ENCODE assay signal across 8 mouse cellular contexts in the genomic region with DNA sequence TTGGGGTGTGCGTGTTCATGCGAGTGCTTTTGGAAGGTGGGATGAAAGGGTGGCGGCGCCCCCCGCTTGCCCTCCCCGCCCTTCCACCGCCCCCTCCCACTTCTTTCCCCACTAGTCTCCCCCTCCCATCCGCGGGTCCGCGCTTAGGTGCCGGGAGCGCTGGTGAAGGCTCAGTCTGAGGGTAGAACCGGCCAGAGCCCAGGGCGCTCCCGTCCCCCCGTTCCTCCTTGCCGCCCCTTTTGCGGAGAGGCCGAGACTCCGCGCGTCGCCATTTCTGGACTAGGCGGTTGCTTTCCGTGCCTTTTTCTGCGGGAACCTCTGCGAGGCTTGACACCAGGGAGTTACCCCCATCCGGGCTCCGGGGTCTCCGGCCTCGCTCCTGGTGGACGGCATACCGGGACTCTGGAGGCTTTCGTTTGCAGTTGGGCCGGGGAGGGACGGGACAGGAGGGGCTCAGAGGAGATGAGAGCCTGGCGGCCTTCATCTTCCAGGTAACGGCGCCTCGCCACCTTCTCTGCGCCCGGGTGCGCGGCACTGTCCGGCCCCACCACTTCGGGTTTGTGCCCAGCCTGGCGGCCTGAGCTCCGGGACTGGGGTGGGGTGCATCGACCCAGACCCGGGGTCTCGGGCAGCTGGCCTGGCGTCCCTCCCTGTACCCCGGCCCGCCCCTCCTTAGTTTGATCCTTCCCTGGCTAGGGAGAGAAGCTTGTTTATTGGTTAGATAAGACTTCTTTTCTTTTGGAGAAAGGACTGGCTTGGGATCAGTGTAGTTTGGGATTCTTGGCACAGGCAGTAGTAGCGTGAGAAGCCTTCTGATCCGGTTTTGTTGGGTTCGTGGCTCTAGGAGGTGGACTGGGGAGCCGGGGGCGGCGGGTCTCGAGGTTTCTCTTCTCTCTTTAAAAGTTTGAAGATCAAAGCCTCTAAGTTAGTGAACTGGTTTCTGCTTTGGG. TPM values are rescaled to one million over a fixed set of nuclear protein-coding genes. Genes with fewer than 3 reads are reported as not detected.
A peak's percentile ranks its signal among the peaks of the same experiment; 100 is the strongest.
DNase-seq lines count a peak whose midpoint lies in the region; ATAC-seq and TF ChIP-seq lines count a peak whose summit lies in the region.

No protein-coding gene starts in this region.

- peak; percentile 13 for ATAC-seq in forebrain, embryonic 12.5 days (ENCODE audit: low FRiP score)
- peak; percentile 8; the same call in 1 of the 2 replicates for ATAC-seq in hindbrain, postnatal 0 days
- ATAC-seq in liver, postnatal 0 days: no peak

- TF ChIP-seq CTCF in heart, adult 2 months (IDR thresholded peaks at IDR 0.05): no peak
- no peak for TF ChIP-seq CTCF in hindbrain, postnatal 0 days (IDR thresholded peaks at IDR 0.05; ENCODE audit: low read depth)
- TF ChIP-seq CTCF in liver, postnatal 0 days (IDR thresholded peaks at IDR 0.05; ENCODE audit: low read depth): no peak

- peak overlapping the region; percentile 96 for H3K27ac ChIP-seq in heart, adult 2 months
- H3K27ac ChIP-seq in forebrain, embryonic 12.5 days: peak overlapping the region; percentile 100
- H3K27ac ChIP-seq in hindbrain, postnatal 0 days: peak overlapping the region; percentile 99
- H3K27ac ChIP-seq in liver, postnatal 0 days (ENCODE audit: low read depth): peak overlapping the region; percentile 98; the same call in 1 of the 2 replicates

- TF ChIP-seq EP300 in heart, adult 2 months (IDR thresholded peaks at IDR 0.05; ENCODE audit: insufficient read depth, low read depth, low read length): no peak
- TF ChIP-seq EP300 in liver, postnatal 0 days (IDR thresholded peaks at IDR 0.05; ENCODE audit: low read depth): no peak

- H3K4me2 ChIP-seq in forebrain, embryonic 12.5 days: peak overlapping the region; percentile 88
- peak overlapping the region; percentile 93 for H3K4me2 ChIP-seq in hindbrain, postnatal 0 days (ENCODE audit: low read depth, low read length)
- peak overlapping the region; percentile 87 for H3K4me2 ChIP-seq in liver, postnatal 0 days (ENCODE audit: low read depth, low read length)

- peaks cover 2% of the 10 kb centered on the region; the same call in 1 of the 2 replicates for H3K4me1 ChIP-seq in heart, adult 2 months (ENCODE audit: control insufficient read depth, insufficient read depth, low read length)
- peaks cover 77% of the 10 kb centered on the region for H3K4me1 ChIP-seq in forebrain, embryonic 12.5 days
- peaks cover 18% of the 10 kb centered on the region for H3K4me1 ChIP-seq in hindbrain, postnatal 0 days (ENCODE audit: insufficient read depth, low read length)
- peaks cover 14% of the 10 kb centered on the region for H3K4me1 ChIP-seq in liver, postnatal 0 days (ENCODE audit: insufficient read depth)

- peak overlapping the region; percentile 98 for H3K4me3 ChIP-seq in heart, adult 2 months
- peak overlapping the region; percentile 92 for H3K4me3 ChIP-seq in forebrain, embryonic 12.5 days (replicated peaks)
- H3K4me3 ChIP-seq in hindbrain, postnatal 0 days (ENCODE audit: low read length): peak overlapping the region; percentile 90
- peak overlapping the region; percentile 71 for H3K4me3 ChIP-seq in liver, postnatal 0 days (ENCODE audit: low read depth, low read length)

- under 1% methylated on average over 60 of the region's 62 CpGs for WGBS in heart, adult 2 months
- under 1% methylated on average over 51 of the region's 62 CpGs for WGBS in forebrain, embryonic 12.5 days
- WGBS in hindbrain, postnatal 0 days: under 1% methylated on average over 46 of the region's 62 CpGs
- 1% methylated on average over 55 of the region's 62 CpGs for WGBS in liver, postnatal 0 days (ENCODE audit: insufficient replicate concordance)

- peak; percentile 47 to 62 for DNase-seq in heart, adult 2 months
- DNase-seq in heart, adult 8-10 months (ENCODE audit: low spot score): no peak
- DNase-seq in adrenal gland, postnatal 14 days: peak; percentile 70
- peak; percentile 72 for DNase-seq in hindbrain, postnatal 0 days (ENCODE audit: low spot score)
- DNase-seq in liver, postnatal 0 days: peak; percentile 29
- DNase-seq in retina, postnatal 1 day: peak; percentile 66
- DNase-seq in layer of hippocampus, postnatal 25 days (ENCODE audit: extremely low spot score in 1 of 2, low spot score in 1 of 2): no peak

- intact Hi-C loops in heart, adult 2 months (cut with DNase I): loop anchor here (5.0 kb wide), 1 partner anchor 474 kb away; no protein-coding TSS in a partner anchor

- no peak for TF ChIP-seq POLR2A in heart, adult 2 months (IDR thresholded peaks at IDR 0.05; ENCODE audit: insufficient read depth, low read depth, low read length)

- no peaks in the 10 kb centered on the region for H3K27me3 ChIP-seq in heart, adult 2 months (ENCODE audit: control insufficient read depth, insufficient read depth, low read length)
- H3K27me3 ChIP-seq in forebrain, embryonic 12.5 days: peaks cover 14% of the 10 kb centered on the region; the same call in 1 of the 2 replicates
- H3K27me3 ChIP-seq in hindbrain, postnatal 0 days (ENCODE audit: insufficient read depth, low read length): no peaks in the 10 kb centered on the region
- peaks cover 37% of the 10 kb centered on the region for H3K27me3 ChIP-seq in liver, postnatal 0 days (ENCODE audit: insufficient read depth, low read length)

- H3K9ac ChIP-seq in heart, adult 2 months (ENCODE audit: low read depth, low read length): peak overlapping the region; percentile 92
- peak overlapping the region; percentile 91 for H3K9ac ChIP-seq in forebrain, embryonic 12.5 days
- H3K9ac ChIP-seq in hindbrain, postnatal 0 days (replicated peaks; ENCODE audit: low read length): peak overlapping the region; percentile 88
- H3K9ac ChIP-seq in liver, postnatal 0 days (replicated peaks): peak overlapping the region; percentile 82

- H3K79me2 ChIP-seq in heart, adult 2 months (replicated peaks; ENCODE audit: control insufficient read depth, insufficient read depth, low read length): no peaks in the 10 kb centered on the region

- H3K9me3 ChIP-seq in forebrain, embryonic 12.5 days: no peaks in the 10 kb centered on the region
- H3K9me3 ChIP-seq in hindbrain, postnatal 0 days (ENCODE audit: low read length): no peaks in the 10 kb centered on the region
- no peaks in the 10 kb centered on the region for H3K9me3 ChIP-seq in liver, postnatal 0 days (ENCODE audit: low read length)

- no peaks in the 10 kb centered on the region for H3K36me3 ChIP-seq in heart, adult 2 months (ENCODE audit: control insufficient read depth, insufficient read depth, low read length)
- H3K36me3 ChIP-seq in forebrain, embryonic 12.5 days (replicated peaks): peaks cover 7% of the 10 kb centered on the region; the same call in 1 of the 2 replicates
- no peaks in the 10 kb centered on the region for H3K36me3 ChIP-seq in hindbrain, postnatal 0 days (ENCODE audit: insufficient read depth, low read length)
- H3K36me3 ChIP-seq in liver, postnatal 0 days (replicated peaks; ENCODE audit: insufficient read depth, low read length): no peaks in the 10 kb centered on the region

RNA-seq across cellular contexts. Expression of gene Axin2, which starts 1.6 kb away (rescaled TPM):
- total RNA-seq in heart, adult 2 months (2021): 1 to 10 TPM; 3.5 to 6.6 TPM
- polyA plus RNA-seq in heart, adult 2 months (2012; rRNA removed): 2.7 and 2.8 TPM in 2 replicates
- 1 to 10 TPM; 3.7 to 7.3 (median 4.8) TPM for total RNA-seq in heart, adult 8-10 months (2022)
- total RNA-seq in adrenal gland, postnatal 14 days (2021): 31.7 and 43.0 TPM in 2 replicates
- polyA plus RNA-seq in forebrain, embryonic 12.5 days (2016; fragmentation: Nextera tagmentation; extraction: Ambion mirVana): 14.8 and 17.4 TPM in 2 replicates
- total RNA-seq in hindbrain, postnatal 0 days (2014; rRNA removed): 31.8 and 38.0 TPM in 2 replicates
- polyA plus RNA-seq in hindbrain, postnatal 0 days (2015; fragmentation: Nextera tagmentation; extraction: Ambion mirVana): 5.9 and 6.0 TPM in 2 replicates
- 0.47 and 0.63 TPM in 2 replicates for polyA plus RNA-seq in liver, postnatal 0 days (2015; fragmentation: Nextera tagmentation; extraction: Ambion mirVana)
- 10 to 100 TPM; 24.6 to 29.6 TPM for total RNA-seq in layer of hippocampus, postnatal 25 days (2021)

Comparison
In these comparisons a context has a peak if more than half of its experiments do, and no peak if none do; other contexts are left out.
1. DNase-seq: peak in heart, adult 2 months (2 of 2), adrenal gland, postnatal 14 days (single experiment), hindbrain, postnatal 0 days (single experiment), liver, postnatal 0 days (single experiment) and retina, postnatal 1 day (single experiment); none in heart, adult 8-10 months (single experiment) and layer of hippocampus, postnatal 25 days (0 of 2).
2. Peak in every context shown above with its lines, with median percentiles within 50 percentile points of each other: H3K27ac ChIP-seq, H3K4me3 ChIP-seq, H3K9ac ChIP-seq and H3K4me2 ChIP-seq.